Mouse (Mus musculus) ovary, postnatal 14 days (tissue): ENCODE data around the gene Sh3yl1.

Source experiments
- DNase-seq: peaks from one replicate; pipeline ENCODE4 v3.0.0; 2022; ENCODE audit warnings: low spot score

Gene Sh3yl1

DNA sequence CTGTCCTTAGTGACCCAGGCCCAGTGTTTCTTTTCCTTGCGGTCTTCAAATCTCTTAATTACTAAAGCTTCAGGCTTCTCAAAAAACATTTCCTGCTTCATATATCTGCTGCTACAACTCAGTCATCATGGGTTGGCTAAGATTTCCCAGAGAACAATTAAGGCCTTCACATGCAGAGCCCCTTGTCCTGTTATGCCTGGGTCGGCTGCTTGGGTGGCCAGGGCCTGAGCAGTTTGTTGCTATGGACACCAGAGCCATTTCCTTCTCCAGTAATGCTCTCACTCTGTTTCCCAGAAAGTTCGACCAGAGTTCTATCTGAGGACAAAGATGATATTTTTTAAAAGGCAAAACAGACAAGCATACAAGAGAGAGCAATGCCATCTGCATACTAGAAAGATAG is 32.7 kb downstream of the Sh3yl1 start:
- no peak for DNase-seq

DNA sequence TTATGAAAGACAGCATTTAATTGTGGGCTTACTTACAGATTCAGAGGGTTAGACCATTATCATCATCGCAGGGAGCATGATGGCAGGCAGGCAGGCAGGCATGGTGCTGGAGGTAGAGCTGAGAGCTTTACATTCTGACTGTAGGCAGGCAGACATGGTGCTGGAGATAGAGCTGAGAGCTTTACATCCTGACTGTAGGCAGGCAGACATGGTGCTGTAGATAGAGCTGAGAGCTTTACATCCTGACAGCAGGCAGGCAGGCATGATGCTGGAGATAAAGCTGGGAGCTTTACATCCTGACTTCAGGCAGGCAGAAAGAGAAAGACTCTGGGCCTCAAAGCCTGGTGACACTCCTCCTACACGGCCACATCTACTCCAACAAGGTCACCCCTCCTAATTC is 59.2 kb downstream of the Sh3yl1 start:
- DNase-seq, result no peak

DNA sequence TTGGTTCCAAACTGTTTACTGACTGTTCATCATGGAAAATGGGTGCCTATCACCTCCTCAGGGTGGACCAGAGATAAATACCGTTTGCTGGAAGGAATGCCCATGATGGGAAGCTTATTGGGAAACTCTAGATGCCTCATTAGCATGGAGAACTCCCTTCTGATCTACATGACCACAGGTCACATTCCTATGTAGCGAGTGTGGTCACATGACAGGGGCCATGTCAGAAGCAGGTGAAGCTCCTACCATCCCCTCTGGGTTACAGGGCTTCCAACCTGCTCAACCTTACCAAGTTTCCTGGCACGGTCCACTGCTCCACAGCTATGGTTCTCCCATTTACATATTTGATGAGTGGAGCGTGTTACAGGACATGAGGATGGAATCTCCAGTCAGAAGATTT is 92.3 kb downstream of the Sh3yl1 start:
- DNase-seq, result no peak

DNA sequence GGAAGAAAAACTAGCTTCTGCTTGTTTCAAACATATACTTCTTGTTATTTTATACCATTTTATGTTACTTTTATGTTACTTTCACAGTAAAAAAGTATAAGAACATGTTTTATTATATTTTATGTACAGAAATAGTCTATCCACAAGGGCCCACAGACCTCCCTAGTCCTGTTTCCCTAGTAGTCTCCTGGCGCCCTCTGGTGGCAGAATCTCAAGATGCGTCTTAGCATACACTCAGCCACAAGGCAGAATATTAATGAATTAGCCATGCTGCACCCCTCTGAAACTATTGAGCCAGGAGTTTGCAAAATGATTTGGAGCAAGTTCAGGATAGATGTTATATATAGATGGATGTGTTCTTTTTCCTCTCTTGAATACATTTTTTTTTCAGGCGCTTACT is 93.5 kb downstream of the Sh3yl1 start:
- DNase-seq, result peak; percentile 68

DNA sequence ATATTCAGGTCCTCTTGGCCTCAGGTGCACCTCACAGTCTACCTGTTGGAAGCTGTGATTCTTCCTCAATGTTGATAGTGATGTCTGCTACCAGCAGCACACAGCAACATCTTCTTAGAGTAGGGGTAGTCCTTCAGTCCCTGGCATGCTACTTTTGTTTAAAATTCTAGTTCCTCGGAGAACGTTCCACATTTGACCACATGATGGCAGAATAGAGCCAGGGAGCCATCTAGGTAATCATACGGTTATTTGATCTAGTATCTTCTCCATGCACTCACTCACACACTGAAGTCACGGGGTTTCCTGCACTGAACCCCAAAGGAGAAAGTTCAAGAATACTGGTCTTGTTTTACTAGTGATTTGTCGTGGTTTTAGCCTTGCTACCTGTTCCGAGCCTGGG is 96.7 kb downstream of the Sh3yl1 start:
- peak; percentile 46 for DNase-seq
